Mouse (Mus musculus) megakaryocyte, adult 5-6 weeks (primary cell): ENCODE results near the gene Rpn2. TPM values are rescaled to one million over a fixed set of nuclear protein-coding genes. Genes with fewer than 3 reads are reported as not detected.
A peak's percentile ranks its signal among the peaks of the same experiment; 100 is the strongest.

ENCODE experiments used
- ATAC-seq: 2 replicates; pipeline ENCODE4 v1.8.0; 2016; ENCODE audit warnings: mild to moderate bottlenecking, inconsistent platforms; ENCODE audit not compliant: poor library complexity, severe bottlenecking
- total RNA-seq, 2 experiments: library from RNA; stranded (forward) in 1 of 2; stranded (reverse) in 1 of 2; fragments of 153-499, 151-499 nt in 1 of 2; fragments of 221-1000, 200-1000 nt in 1 of 2; gene quantifications; 2 replicates each; pipeline versions ENCODE4 v1.2.3 to v1.2.4; 2015 to 2017

Rpn2 gene
- total RNA-seq, 2 experiments from 2014 or later, result 198 to 210 TPM

GRCm38 (mm10) chr2:157347361-157348159 lies 68.7 kb downstream of the Rpn2 start, which contains the start of gene Ghrh:
Gene Ghrh (minus strand): TSS chr2:157347506.
- ATAC-seq, result no peak

GRCm38 (mm10) chr2:157349121-157349778 lies 70.4 kb downstream of the Rpn2 start:
- no peak for ATAC-seq

GRCm38 (mm10) chr2:157353183-157353582 lies 74.4 kb downstream of the Rpn2 start:
- ATAC-seq, result no peak

DNA sequence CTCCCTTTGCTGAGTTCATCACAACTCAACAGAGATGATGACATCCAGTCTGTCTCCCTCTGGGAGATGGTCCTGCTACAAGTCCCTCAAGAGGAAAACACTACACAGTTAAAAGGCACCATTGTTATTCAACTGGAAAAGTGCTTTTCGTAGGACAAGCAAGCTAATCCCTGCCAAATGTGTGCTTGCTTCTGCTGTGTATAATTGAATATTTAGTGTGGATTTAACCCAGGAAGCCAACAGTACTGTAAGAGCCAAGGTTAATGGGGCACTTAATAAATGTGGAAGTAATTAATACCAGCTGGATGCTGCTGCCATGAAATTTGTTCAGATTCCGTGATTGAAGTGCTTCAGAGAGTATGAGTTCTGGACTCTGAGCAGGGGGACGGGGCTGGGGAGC lies 75.3 kb downstream of the Rpn2 start:
- ATAC-seq, result no peak

DNA sequence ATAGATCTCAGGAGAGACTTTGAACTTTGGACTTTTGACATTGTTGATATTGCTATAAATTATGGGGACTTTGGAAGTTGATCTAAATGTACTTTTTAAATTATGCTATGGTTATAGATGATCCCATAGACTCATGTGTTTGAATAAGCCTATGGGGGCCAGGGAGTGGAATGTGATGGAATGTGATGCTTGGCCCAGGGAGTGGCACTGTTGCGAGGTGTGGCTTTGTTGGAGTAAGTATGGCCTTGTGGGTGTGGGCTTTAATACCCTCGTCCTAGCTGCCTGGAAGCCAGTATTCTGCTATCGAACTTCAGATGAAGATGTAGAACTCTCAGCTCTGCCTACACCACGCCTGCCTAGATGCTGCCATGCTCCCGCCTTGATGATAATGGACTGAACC lies 81.2 kb downstream of the Rpn2 start:
- ATAC-seq, result no peak

DNA sequence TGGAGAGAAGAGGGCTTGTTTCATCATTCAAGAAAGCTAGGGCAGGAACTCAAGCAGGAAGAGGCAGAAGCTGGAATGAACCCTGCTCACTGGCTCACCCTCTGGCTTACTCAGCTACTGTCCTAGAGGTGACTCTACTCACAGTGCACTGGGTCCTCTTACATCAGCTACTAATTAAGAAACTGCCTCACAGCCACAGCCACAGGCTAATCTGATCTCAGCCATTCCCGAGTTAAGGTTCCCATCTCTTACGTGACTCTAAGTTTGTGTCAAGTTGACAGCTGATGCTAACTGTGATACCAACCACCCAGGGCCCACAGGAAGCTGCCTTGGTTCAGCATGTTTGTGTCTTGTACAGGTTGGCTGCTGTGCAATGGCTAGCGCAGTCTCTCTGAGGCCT lies 84.2 kb downstream of the Rpn2 start:
- ATAC-seq, result no peak

- ATAC-seq, result peak; percentile 52
Observed at GRCm38 (mm10) chr2:157366762-157367161, 87.9 kb downstream of the Rpn2 start.

DNA sequence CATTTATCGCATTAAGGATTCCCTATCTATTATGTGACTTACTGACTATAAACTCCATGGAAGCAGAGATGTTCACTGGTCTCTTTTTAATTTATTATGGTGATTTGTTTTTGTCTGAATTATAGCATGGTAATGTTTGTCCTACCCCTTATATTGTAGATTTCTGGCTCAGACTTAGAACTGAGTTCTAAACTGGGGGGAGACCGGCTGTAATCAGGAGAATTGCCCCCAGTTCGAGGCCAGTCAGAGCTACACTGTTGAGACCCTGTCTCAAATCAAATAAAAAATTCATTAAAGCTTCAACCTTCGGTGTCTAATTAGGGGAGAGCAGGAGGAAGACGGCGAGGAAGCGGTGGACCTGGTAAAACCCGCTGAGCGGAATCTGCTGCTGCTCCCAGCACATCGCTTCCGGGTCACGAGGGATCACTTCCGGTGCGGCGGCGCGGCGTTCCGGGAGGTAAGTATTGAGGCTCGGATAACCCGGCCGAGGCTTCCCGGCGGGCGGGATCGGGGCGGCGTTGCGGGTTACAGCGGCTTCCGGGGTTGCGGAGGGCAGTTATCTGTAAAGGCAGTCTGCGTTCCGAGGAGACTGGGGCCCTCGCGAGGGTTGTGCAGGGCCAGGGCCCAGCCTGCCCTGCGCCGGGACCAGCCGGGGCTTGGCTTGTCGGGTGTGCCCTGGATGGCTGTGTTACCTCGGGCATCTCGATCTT lies 88.5 kb downstream of the Rpn2 start, which contains the start of gene Manbal:
TSS of gene Manbal (plus strand) at position 411 of the 710 bp plus-strand sequence.
- ATAC-seq, result peak; percentile 93

DNA sequence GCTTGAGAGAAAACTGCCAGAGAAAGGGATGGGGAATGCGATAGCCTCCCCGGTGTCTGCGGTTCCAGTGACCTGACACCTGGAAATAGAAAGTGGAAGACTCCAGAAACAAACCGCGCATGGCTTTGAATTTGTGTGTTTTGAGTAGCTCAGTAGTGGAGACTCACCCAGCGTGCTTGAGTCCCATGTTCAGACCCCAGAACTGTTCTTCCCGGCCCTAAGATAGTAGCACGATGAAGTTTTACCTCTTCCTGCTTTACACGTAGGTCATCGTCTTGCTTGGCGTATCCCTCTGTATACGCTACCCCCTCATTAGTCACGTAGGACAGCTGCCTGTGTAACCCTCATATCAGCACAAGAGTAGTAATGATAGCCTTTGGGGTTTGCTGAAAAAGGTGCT lies 89.2 kb downstream of the Rpn2 start:
- ATAC-seq, result 0 out of 2 replicates have a peak, but pooled peaks have one; percentile 1

DNA sequence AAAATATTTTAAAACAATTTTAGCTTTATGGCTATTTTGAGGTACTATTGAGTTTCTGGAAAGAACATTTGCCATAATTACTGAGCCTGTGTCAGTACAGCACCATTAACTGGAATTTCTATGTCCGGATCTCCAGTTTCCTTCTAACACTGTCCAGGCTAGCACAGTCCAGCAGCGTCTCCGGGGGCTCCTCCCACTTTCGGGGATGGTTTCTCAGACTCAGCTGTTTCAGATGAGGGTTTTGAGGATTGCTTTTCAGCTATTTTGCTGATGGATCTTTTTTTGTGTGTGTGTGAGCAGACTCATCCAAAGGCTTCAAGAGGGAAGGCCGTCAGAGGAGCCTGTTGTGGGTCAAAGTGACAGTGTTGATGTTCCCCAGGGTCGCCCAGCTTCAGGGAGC lies 92.9 kb downstream of the Rpn2 start:
- no peak for ATAC-seq

- ATAC-seq, result no peak
Observed at GRCm38 (mm10) chr2:157373681-157374080, 94.9 kb downstream of the Rpn2 start.

DNA sequence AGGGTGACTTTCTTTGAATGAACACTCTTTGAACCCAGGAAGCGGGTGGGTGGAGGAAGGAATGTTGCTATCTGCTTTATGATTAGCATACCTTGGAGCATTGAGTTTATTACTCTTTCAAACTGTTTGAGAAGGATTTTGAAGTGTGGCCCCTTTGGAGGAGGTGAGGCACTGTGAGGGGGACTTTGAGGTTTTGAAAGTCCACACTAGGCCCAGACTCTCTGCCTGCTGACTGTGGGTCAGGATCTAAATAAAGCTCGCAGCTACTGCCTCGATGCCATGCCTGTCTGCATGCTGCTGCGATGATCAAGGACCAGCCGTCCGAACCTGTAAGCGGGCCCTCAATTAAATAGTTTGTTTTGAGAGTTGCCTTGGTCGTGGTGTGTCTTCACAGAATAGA lies 96.2 kb downstream of the Rpn2 start:
- ATAC-seq, result no peak

Other genes starting within 250 kb of the Rpn2 start
- gene Soga1, start 199.8 kb upstream of the Rpn2 start, total RNA-seq (2015), result 1.1 and 1.3 TPM in 2 replicates
- 1.6 and 1.7 TPM in 2 replicates for gene Soga1, start 199.8 kb upstream of the Rpn2 start, total RNA-seq (2017)
- gene Tldc2, start 192.0 kb upstream of the Rpn2 start, total RNA-seq (2015), result not detected in 2 replicates
- gene Tldc2, start 192.0 kb upstream of the Rpn2 start, total RNA-seq (2017), result not detected in 2 replicates
- 730 and 815 TPM in 2 replicates for gene Samhd1, start 143.8 kb upstream of the Rpn2 start, total RNA-seq (2015)
- 599 and 677 TPM in 2 replicates for gene Samhd1, start 143.8 kb upstream of the Rpn2 start, total RNA-seq (2017)
- gene Rbl1, start 74.5 kb upstream of the Rpn2 start, total RNA-seq (2015), result 94.0 and 94.1 TPM in 2 replicates
- gene Rbl1, start 74.5 kb upstream of the Rpn2 start, total RNA-seq (2017), result 88.4 and 90.3 TPM in 2 replicates
- gene Mroh8, start 532 bp downstream of the Rpn2 start, total RNA-seq (2015), result 0.18 and 0.75 TPM in 2 replicates
- 0.11 and 0.33 TPM in 2 replicates for gene Mroh8, start 532 bp downstream of the Rpn2 start, total RNA-seq (2017)
- gene Ghrh, start 68.5 kb downstream of the Rpn2 start, total RNA-seq (2015), result not detected in 2 replicates
- not detected in 2 replicates for gene Ghrh, start 68.5 kb downstream of the Rpn2 start, total RNA-seq (2017)
- 18.7 and 21.5 TPM in 2 replicates for gene Manbal, start 88.6 kb downstream of the Rpn2 start, total RNA-seq (2015)
- gene Manbal, start 88.6 kb downstream of the Rpn2 start, total RNA-seq (2017), result 9.3 and 10.5 TPM in 2 replicates
- gene Src, start 139.4 kb downstream of the Rpn2 start, total RNA-seq (2015), result 0.11 TPM in 1 of 2 replicates, not detected in the other
- gene Src, start 139.4 kb downstream of the Rpn2 start, total RNA-seq (2017), result 0.26 TPM in 1 of 2 replicates, not detected in the other